Mouse (Mus musculus): ENCODE measurements around the gene Kptn. TPM values are rescaled to one million over a fixed set of nuclear protein-coding genes. Genes with fewer than 3 reads are reported as not detected.
A peak's percentile ranks its signal among the peaks of the same experiment; 100 is the strongest.

The Kptn gene
- polyA plus RNA-seq, 1 experiment: 28.1 TPM

DNA sequence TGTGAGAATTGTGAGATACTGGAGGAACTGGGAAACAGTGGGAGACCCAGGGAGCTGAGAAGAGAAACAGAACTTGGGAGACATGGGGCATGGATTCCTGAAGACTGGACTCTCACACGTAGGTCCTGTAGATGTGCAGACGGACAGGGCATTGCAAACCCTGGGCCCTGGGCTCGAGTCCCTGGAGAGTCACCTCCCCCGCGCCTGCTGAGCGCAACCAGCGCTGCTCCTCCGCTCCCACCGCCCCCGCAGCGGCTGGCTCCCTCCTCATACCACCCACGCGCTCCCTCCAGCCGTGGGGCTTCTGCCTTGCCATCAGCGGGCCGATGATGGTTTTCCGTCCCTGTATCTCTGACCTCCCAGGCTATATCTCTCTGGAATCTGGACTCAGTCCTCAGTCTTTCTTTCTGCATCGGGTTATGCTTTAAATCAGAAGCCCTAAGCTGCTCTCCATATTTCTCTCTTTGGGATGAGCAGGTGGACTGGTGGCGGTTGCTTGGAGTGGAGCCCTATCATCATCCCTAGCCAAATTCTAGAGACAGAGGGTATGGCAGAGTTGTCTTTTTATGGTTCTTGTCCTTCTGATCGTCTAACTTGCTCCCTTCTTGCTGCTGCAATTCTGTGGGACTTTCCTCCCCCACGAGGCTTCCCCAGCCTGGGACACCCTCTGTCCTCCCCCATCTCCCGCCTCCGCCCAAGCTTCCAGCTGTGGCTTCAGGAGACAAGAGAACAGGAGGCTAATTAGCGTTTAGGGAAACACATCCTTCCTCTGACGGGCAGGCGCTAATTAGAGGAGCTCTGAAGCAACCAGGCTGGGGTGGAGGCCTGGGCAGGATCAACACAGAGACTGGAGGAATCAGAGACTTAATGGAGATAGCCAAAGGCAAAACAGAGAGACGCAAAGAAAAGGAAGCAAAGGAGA, 27.1 kb downstream of the Kptn start:
- Histone ChIP-seq H3K36me3 (ENCODE audit: control insufficient read depth, insufficient read depth, low read length) (no peaks in the 10 kb centered on the region), H3K27ac (ENCODE audit: control insufficient read depth, insufficient read depth, low read length) (no peak overlapping the region), H3K4me1 (replicated peaks; ENCODE audit: control insufficient read depth, insufficient read depth, low read length) (no peaks in the 10 kb centered on the region), H3K4me3 (ENCODE audit: control insufficient read depth, insufficient read depth, low read length) (no peak overlapping the region), H3K27me3 (ENCODE audit: control insufficient read depth, insufficient read depth, low read length) (no peaks in the 10 kb centered on the region)
- 41% methylated on average over 26 of the region's 27 CpGs for WGBS
- TF ChIP-seq CTCF (IDR thresholded peaks at IDR 0.05; ENCODE audit: borderline replicate concordance, control insufficient read depth, extremely low read depth, insufficient read depth, low read length, poor library complexity) (no peak), POLR2A (IDR thresholded peaks at IDR 0.05; ENCODE audit: control insufficient read depth, extremely low read depth, insufficient read depth, low read length, poor library complexity) (no peak)
- no peak for DNase-seq

DNA sequence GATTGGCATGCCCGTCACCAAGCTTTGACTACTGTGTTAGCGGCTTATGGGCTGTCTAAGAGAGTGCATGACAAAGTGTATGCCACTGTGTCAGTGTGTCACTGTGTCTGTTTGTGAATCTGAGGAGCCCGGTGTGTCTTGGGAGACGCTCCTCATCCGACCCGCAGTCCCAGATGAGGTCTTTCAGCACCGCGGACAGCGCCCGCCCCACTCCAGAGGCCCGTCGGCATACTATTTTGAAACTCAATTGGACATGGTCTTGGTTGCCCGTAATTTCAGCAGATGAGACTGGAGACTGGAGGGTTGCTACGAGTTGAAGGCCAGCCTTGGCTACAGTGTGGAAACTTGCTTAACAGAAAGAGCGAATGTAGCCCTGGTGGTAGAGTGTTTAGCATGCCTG, 27.9 kb downstream of the Kptn start:
- Histone ChIP-seq H3K4me1 (replicated peaks; ENCODE audit: control insufficient read depth, insufficient read depth, low read length) (no peaks in the 10 kb centered on the region), H3K27me3 (ENCODE audit: control insufficient read depth, insufficient read depth, low read length) (no peaks in the 10 kb centered on the region), H3K36me3 (ENCODE audit: control insufficient read depth, insufficient read depth, low read length) (no peaks in the 10 kb centered on the region), H3K4me3 (ENCODE audit: control insufficient read depth, insufficient read depth, low read length) (no peak overlapping the region), H3K27ac (ENCODE audit: control insufficient read depth, insufficient read depth, low read length) (no peak overlapping the region)
- DNase-seq: peak; percentile 49
- WGBS: 16% methylated on average over 15 of the region's 15 CpGs
- no peak for TF ChIP-seq POLR2A (IDR thresholded peaks at IDR 0.05; ENCODE audit: control insufficient read depth, extremely low read depth, insufficient read depth, low read length, poor library complexity)
- TF ChIP-seq CTCF (IDR thresholded peaks at IDR 0.05; ENCODE audit: borderline replicate concordance, control insufficient read depth, extremely low read depth, insufficient read depth, low read length, poor library complexity): no peak

DNA sequence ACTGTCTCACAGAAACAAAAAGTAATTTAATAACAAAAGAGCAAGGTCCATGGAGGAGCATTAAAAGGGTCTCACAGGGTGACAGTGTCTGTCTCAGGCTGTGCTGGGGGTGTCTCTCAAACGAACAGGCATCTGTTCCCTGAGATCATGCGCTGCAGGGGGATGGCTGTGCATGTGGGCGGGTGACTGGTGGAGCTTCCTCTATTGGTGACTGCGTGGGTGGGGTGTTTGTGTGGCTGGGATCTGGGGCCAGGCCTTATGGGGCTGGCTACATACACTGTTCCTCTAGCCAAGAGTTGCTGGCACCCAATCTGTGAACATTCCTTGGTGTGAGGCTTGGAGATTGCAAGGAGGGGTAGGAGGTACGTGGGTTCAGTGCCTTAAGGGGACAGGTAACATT, 29.5 kb downstream of the Kptn start:
- H3K27ac ChIP-seq (ENCODE audit: control insufficient read depth, insufficient read depth, low read length): no peak overlapping the region
- DNase-seq: no peak
- H3K27me3 ChIP-seq (ENCODE audit: control insufficient read depth, insufficient read depth, low read length): no peaks in the 10 kb centered on the region
- no peaks in the 10 kb centered on the region for H3K36me3 ChIP-seq (ENCODE audit: control insufficient read depth, insufficient read depth, low read length)
- H3K4me1 ChIP-seq (replicated peaks; ENCODE audit: control insufficient read depth, insufficient read depth, low read length): no peaks in the 10 kb centered on the region
- H3K4me3 ChIP-seq (ENCODE audit: control insufficient read depth, insufficient read depth, low read length): no peak overlapping the region
- 33% methylated on average over 5 of the region's 5 CpGs for WGBS
- no peak for TF ChIP-seq POLR2A (IDR thresholded peaks at IDR 0.05; ENCODE audit: control insufficient read depth, extremely low read depth, insufficient read depth, low read length, poor library complexity)
- no peak for TF ChIP-seq CTCF (IDR thresholded peaks at IDR 0.05; ENCODE audit: borderline replicate concordance, control insufficient read depth, extremely low read depth, insufficient read depth, low read length, poor library complexity)

DNA sequence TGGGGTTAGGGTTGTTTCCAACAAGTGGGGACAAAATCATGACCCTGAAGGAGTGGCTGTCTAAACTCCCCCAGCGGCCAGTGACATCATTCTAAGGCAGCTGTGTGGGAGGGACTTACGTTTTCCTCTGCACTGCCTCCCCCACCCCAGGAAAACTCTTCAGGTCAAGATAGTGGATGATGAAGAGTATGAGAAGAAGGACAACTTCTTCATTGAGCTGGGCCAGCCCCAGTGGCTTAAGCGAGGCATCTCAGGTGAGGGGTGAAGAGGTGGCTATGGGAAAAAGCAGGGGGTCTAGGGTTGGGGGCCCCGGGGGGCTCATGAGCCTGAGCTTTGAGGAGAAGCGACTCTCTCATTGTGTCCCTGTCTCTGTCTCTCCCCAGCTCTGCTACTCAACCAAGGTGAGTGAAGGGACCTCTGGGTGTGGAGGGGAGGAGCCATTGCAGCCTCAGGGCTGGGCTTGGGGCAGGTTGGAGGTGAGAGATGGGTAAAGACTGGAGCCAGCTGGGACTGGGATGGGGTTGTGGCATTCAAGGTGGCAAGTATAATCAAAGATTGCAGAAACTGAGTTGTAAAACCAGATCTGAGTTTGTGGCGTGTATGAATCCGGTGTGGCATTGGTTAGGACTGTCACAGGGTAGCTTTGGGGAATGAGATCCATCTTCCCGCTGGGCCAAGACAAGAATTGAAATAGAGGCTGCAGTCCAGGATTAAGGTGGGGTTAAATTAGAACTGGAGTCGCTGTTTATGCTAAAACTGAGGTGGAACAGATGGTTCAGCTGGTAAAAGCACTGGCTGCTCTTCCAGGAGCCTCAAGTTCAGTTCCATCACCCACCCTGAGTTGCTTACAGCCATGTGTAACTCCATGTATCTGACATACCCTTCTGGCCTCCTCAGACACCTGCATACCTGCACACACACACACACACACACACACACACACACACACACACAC, 30.8 kb downstream of the Kptn start:
- no peak overlapping the region for H3K4me3 ChIP-seq (ENCODE audit: control insufficient read depth, insufficient read depth, low read length)
- no peaks in the 10 kb centered on the region for H3K27me3 ChIP-seq (ENCODE audit: control insufficient read depth, insufficient read depth, low read length)
- 70% methylated on average over 9 of the region's 9 CpGs for WGBS
- DNase-seq: no peak
- H3K36me3 ChIP-seq (ENCODE audit: control insufficient read depth, insufficient read depth, low read length): no peaks in the 10 kb centered on the region
- H3K27ac ChIP-seq (ENCODE audit: control insufficient read depth, insufficient read depth, low read length): no peak overlapping the region
- no peak for TF ChIP-seq POLR2A (IDR thresholded peaks at IDR 0.05; ENCODE audit: control insufficient read depth, extremely low read depth, insufficient read depth, low read length, poor library complexity)
- no peak for TF ChIP-seq CTCF (IDR thresholded peaks at IDR 0.05; ENCODE audit: borderline replicate concordance, control insufficient read depth, extremely low read depth, insufficient read depth, low read length, poor library complexity)
- H3K4me1 ChIP-seq (replicated peaks; ENCODE audit: control insufficient read depth, insufficient read depth, low read length): no peaks in the 10 kb centered on the region

DNA sequence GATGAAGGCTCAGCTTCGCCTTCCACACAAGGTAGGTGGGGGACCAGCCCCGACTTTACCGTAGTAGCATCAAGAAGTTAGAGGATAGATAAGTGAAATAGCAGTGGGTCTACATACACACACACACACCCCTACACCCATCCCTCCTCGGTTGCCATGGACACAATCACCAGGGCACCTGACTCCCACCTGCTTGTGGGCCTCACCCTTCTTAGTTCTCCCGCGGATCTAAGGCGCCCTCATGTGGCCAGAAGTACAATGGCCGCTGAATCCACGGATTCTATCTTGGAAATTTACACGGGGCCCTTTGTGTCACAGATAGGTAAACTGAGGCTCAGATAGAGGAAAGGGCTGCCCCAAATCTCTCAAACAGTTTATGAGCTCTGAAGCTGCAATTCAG, 33.8 kb downstream of the Kptn start:
- no peaks in the 10 kb centered on the region for H3K36me3 ChIP-seq (ENCODE audit: control insufficient read depth, insufficient read depth, low read length)
- peak; percentile 72; the same call in 1 of the 2 replicates for TF ChIP-seq CTCF (IDR thresholded peaks at IDR 0.05; ENCODE audit: borderline replicate concordance, control insufficient read depth, extremely low read depth, insufficient read depth, low read length, poor library complexity)
- TF ChIP-seq POLR2A (IDR thresholded peaks at IDR 0.05; ENCODE audit: control insufficient read depth, extremely low read depth, insufficient read depth, low read length, poor library complexity): no peak
- no peak overlapping the region for H3K27ac ChIP-seq (ENCODE audit: control insufficient read depth, insufficient read depth, low read length)
- 17% methylated on average over 10 of the region's 10 CpGs for WGBS
- no peaks in the 10 kb centered on the region for H3K4me1 ChIP-seq (replicated peaks; ENCODE audit: control insufficient read depth, insufficient read depth, low read length)
- H3K4me3 ChIP-seq (ENCODE audit: control insufficient read depth, insufficient read depth, low read length): no peak overlapping the region
- H3K27me3 ChIP-seq (ENCODE audit: control insufficient read depth, insufficient read depth, low read length): no peaks in the 10 kb centered on the region; the same call in 1 of the 2 replicates
- DNase-seq: peak; percentile 37

Measured in thymus, adult 2 months (tissue).